Mouse (Mus musculus) cortical plate, adult 2 months (tissue): ENCODE measurements at regions not wholly inside any gene's neighbourhood (a gene's known extent, or its start where the extent isn't known, plus 50 kb on each side); places are given as distances from the start of the nearest gene placed in this dataset.

Source experiments
- H3K27ac ChIP-seq: fragments of 200-500 bp; 2 replicates; pipeline ENCODE4 v1.5.1; 2012; ENCODE audit warnings: low read length, control low read depth, inconsistent platforms; ENCODE audit not compliant: insufficient read depth
- H3K4me1 ChIP-seq: fragments of 200-500 bp; 2 replicates; pipeline ENCODE4 v1.6.1; 2011; ENCODE audit warnings: low read length; ENCODE audit not compliant: control insufficient read depth, insufficient read depth
- H3K4me3 ChIP-seq: fragments of 200-500 bp; 2 replicates; pipeline ENCODE4 v1.5.1; 2011; ENCODE audit warnings: mild to moderate bottlenecking, low read length, control low read depth; ENCODE audit not compliant: insufficient read depth
- CTCF ChIP-seq: fragments of 200-500 bp; IDR thresholded peaks from 2 replicates; pipeline ENCODE4 v1.5.1; 2011; ENCODE audit warnings: mild to moderate bottlenecking, control low read depth, low read length; ENCODE audit not compliant: insufficient read depth; ENCODE audit errors: extremely low read depth
- POLR2A ChIP-seq: fragments of 200-500 bp; IDR thresholded peaks from 2 replicates; pipeline ENCODE4 v1.6.1; 2011; ENCODE audit warnings: mild to moderate bottlenecking, low read length, control low read depth; ENCODE audit not compliant: insufficient read depth; ENCODE audit errors: extremely low read depth

DNA sequence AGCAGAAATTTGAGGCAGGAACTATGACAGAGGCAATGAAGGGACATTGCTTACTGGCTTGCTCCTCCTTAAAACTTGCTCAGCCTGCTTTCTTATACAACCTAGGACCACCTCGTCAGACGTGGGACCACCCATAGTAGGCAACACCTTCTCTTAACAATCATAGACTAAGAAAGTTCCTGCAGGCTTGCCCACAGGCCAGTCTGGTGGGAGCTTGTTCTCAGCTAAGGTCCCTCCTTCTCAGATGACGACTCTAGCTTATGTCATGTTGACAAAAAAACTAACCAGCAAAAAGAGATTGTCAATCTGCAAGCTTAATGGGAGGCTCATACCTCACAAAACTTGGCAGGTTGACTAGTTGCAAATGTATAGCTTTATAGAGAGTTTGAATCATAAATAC, 56.5 kb upstream of the Lsm6 start:
- Histone ChIP-seq H3K27ac (no peak overlapping the region), H3K4me1 (no peaks in the 10 kb centered on the region), H3K4me3 (no peak overlapping the region)
- TF ChIP-seq CTCF = no peak
- TF ChIP-seq POLR2A = no peak

DNA sequence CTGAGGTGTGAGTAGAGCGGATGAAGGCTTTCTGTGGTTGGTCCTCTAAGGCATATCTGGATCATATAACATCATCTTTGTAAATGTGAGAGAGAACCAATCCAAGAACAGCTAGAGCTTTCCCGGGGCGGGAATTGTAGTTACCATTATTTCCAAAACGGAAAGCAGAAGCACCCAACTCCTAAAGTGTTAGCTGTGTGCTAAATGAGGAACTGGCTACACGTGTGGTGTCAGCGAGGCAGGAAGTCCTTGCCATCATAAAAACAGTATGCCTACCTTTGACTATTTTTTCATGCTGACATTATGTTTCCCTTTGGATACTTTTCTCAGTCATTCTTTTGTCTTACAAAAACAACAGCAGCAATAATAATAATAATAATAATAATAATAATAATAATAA, 68.8 kb upstream of the Lsm6 start:
- no peak for TF ChIP-seq POLR2A
- no peak for TF ChIP-seq CTCF
- Histone ChIP-seq H3K4me1 (no peaks in the 10 kb centered on the region), H3K27ac (no peak overlapping the region), H3K4me3 (no peak overlapping the region)

DNA sequence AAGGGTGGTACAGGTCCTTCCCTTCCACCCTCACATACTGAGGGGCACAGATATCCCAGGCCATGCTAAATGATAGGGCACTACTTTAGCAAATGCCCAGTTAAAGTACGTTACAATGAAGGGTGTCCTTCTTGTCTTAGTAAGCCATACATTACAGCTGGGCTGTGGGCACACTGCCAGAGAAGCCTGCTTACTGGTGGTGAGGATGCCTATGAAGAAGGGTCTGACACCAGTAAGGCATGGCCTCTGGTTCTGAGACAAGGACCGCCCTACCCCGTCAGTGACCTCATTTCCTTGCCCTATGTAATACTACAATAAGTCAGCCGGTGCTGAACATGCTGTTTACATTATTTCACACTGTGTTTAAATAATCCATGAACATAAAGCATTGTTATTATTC, 69.6 kb upstream of the Lsm6 start:
- Histone ChIP-seq H3K4me3 (no peak overlapping the region), H3K4me1 (no peaks in the 10 kb centered on the region), H3K27ac (no peak overlapping the region)
- TF ChIP-seq POLR2A (no peak), CTCF (no peak)

DNA sequence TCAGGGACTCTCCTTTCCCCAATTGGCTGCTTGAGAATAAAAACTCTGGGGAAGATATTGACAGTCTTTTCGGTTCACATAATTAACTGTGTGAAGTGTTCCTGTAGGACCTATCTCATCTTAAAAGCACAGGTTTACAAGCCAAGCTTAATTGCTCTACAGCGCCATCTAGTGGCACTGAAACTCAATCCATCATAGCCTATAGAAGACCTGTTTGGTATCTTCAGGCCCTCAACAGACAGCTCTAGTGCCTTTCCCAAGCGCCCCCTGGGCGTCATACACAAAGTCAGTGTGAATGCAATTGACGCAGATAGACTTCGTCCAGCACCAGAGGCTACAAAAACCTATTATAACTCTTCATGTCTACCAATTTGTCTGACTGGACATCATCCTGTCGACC, 78.9 kb upstream of the Lsm6 start:
- Histone ChIP-seq H3K4me3 (no peak overlapping the region), H3K4me1 (no peaks in the 10 kb centered on the region), H3K27ac (no peak overlapping the region)
- TF ChIP-seq POLR2A (no peak), CTCF (peak; percentile 49; the same call in 1 of the 2 replicates)

DNA sequence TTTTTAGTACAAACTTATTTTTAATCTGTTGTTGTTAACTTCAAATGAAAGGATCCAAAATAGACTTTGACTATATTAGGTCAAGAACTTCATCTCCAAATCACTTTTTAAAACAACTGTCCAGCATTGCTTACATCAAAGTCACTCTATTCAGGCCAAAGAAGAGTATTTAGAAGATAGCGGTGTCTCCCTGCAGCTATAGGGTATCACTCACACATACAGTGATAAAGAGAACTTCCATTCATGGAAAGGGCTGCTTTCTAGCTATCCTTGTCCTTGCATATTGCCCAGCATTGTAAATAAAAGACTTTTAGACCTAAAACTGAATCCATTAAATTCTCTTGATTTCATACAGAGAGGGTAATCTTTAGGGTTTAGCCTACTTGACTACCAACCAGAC, 82.1 kb upstream of the Lsm6 start:
- Histone ChIP-seq H3K27ac (no peak overlapping the region), H3K4me3 (no peak overlapping the region), H3K4me1 (no peaks in the 10 kb centered on the region)
- TF ChIP-seq POLR2A (no peak), CTCF (no peak)

DNA sequence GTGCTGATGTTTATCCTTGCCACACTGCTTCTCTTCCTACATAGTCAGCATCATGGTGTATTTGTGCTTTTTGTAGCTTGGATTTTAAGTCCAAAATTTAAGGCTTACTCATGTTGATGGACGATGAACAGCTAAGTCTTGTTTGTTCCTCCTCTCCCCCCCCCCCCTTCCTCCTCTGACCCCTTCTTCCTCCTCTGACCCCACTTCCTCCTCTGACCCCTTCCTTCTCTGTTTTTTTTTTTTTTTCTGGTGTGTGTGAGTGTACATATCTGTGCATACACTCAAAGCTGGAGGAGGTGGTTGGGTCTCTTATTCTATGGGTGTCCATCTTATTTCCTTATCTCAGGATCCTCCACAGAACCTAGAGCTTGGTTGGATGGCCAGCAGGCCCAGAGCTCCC, 87.0 kb upstream of the Lsm6 start:
- Histone ChIP-seq H3K27ac (no peak overlapping the region), H3K4me3 (no peak overlapping the region), H3K4me1 (no peaks in the 10 kb centered on the region)
- no peak for TF ChIP-seq POLR2A
- no peak for TF ChIP-seq CTCF

DNA sequence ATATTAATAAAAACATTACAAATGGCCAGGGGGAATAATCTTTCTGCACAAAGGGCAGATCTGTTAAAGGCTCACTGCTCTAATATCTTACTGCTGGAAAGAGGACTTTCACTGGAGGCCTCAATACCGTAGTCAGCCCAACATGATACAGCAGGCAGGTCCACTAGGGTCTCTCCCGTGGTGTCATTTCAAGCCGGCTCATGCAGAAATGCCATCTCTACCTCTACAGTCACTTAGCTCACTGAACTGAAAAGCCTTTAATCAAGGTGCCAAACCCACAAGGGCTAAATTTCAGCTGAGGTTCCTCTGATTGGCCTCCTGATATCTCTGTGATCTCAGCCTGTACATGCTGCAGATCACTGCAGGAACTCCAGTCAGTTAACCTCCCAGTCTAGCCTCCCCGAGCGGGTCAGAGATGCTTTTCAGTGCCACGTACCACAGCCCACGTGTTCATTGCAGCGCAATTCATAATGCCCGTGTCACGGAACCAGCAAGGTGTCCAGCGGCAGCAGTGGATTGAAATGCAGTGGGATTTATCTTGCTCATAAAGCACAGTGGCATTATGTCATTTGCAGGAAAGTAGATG, 90.4 kb upstream of the Lsm6 start:
- Histone ChIP-seq H3K4me1 (no peaks in the 10 kb centered on the region), H3K4me3 (no peak overlapping the region), H3K27ac (no peak overlapping the region)
- TF ChIP-seq CTCF (no peak), POLR2A (no peak)

DNA sequence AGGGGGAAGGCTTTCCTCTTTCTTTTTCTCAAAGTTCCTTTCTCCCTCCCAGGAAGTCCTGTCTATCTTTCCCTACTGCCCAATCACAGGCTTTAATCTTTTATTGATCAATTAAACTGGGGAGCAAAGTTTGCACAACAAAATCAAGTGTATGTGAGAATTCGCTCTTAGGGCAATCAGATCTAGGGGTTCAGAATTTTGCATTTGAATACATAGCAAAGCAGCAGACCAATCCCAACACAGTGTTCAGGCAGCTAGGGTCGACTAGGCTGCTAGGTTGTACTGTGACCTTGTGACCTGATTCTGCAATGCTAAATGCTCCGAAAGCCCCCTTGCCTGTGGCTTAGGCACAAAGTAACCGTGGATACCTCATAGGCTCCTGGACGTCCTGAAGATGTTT, 91.5 kb upstream of the Lsm6 start:
- TF ChIP-seq POLR2A = no peak
- TF ChIP-seq CTCF = no peak
- no peaks in the 10 kb centered on the region for H3K4me1 ChIP-seq
- no peak overlapping the region for H3K4me3 ChIP-seq
- H3K27ac ChIP-seq = no peak overlapping the region

DNA sequence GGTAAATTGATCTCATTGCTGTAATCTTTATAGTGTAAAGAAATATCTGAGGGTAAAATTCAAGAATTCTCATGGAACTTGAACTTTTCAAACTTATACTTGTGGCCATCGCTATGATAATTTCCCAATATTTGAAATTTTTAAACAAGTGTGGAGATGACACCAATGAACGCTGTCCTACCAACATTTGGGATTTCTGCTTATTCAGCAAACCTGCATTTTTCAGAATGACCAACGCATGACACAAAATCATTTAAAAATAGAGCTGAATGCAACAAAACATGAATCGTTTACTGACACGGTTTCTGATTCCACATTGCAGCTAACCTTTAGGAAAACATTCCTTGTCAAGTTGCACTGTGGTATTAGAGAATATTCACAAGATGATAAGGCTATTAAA, 92.9 kb upstream of the Lsm6 start:
- no peaks in the 10 kb centered on the region for H3K4me1 ChIP-seq
- no peak overlapping the region for H3K27ac ChIP-seq
- H3K4me3 ChIP-seq = no peak overlapping the region
- TF ChIP-seq CTCF (no peak), POLR2A (no peak)

DNA sequence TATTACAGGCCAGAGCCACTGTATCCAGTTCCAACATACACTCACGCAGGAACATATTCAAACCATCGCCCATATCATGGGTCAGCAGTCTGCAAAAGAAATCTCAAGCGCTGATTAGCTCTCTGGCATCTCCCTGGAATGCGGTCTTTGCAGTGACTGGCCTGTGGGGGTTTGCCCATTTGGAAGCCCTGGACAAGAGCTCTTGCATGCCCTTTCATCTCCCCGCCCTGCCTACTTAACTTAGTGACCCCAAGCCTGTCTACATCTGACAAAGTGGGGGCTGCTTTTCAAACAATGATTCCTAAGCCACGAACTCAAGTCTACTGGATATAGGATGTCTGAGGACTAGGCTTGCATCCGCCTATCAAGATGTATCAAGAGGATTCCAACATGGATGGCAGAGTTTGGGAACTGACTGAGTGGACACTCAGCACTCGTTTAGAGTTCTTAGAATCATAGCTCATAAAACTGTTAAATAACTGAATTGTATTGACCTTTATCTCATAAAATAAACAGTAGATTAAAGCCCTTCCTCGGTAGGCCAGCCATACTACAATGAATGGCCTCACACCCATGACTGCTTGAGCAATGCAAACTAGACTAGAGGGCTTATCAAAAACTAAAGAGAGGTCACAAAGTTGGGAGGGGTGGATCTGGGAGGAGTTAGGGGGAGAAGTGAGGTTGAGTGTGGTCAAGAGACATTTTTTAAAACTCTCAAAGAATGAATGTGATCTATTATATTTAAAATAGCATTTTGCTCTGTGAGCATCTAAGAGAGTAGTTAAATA, 97.4 kb upstream of the Zfp827 start:
- no peaks in the 10 kb centered on the region; the same call in 1 of the 2 replicates for H3K4me1 ChIP-seq
- no peak overlapping the region for H3K4me3 ChIP-seq
- TF ChIP-seq POLR2A (no peak), CTCF (no peak)
- no peak overlapping the region for H3K27ac ChIP-seq
